Mouse (Mus musculus) stomach, embryonic 16.5 days (tissue): ENCODE data around the gene Gpd1. TPM values are rescaled to one million over a fixed set of nuclear protein-coding genes. Genes with fewer than 3 reads are reported as not detected.
A peak's percentile ranks its signal among the peaks of the same experiment; 100 is the strongest.
"Not testable (repeated sequence)": the region's sequence is repeated elsewhere in the genome, so short reads cannot be mapped to it uniquely, and the experiment has no call there.

Experiments used
- ATAC-seq: fragments of 200-750 bp; cut with Nextera tagmentation; 2 replicates; pipeline ENCODE4 v1.8.0; 2017; ENCODE audit warnings: moderate number of reproducible peaks, moderate TSS enrichment; ENCODE audit not compliant: insufficient read depth, low FRiP score
- H3K27ac ChIP-seq: fragments of 300-500 bp; sonication (generic); 2 replicates; pipeline ENCODE4 v1.5.1; 2014; ENCODE audit warnings: low read length
- H3K27me3 ChIP-seq: fragments of 300-500 bp; sonication (generic); 2 replicates; pipeline ENCODE4 v1.6.1; 2014; ENCODE audit warnings: low read length, control low read depth, mixed read lengths; ENCODE audit not compliant: control insufficient read depth, insufficient read depth
- H3K36me3 ChIP-seq: fragments of 300-500 bp; sonication (generic); 2 replicates; pipeline ENCODE4 v1.6.1; 2014; ENCODE audit warnings: low read length; ENCODE audit not compliant: control insufficient read depth, insufficient read depth
- H3K4me1 ChIP-seq: fragments of 300-500 bp; sonication (generic); 2 replicates; pipeline ENCODE4 v1.6.1; 2014; ENCODE audit warnings: low read length, control low read depth, mixed read lengths; ENCODE audit not compliant: control insufficient read depth, insufficient read depth
- H3K4me2 ChIP-seq: fragments of 300-500 bp; sonication (generic); 2 replicates; pipeline ENCODE4 v1.6.1; 2014; ENCODE audit warnings: low read depth, low read length, mixed read lengths
- H3K4me3 ChIP-seq: fragments of 300-500 bp; sonication (generic); replicated peaks from 2 replicates; pipeline ENCODE4 v1.5.1; 2014; ENCODE audit warnings: mild to moderate bottlenecking, low read length
- H3K9ac ChIP-seq: fragments of 300-500 bp; sonication (generic); 2 replicates; pipeline ENCODE4 v1.6.1; 2014; ENCODE audit warnings: low read length
- H3K9me3 ChIP-seq: fragments of 300-500 bp; sonication (generic); replicated peaks from 2 replicates; pipeline ENCODE4 v1.6.1; 2016; ENCODE audit warnings: low read length, control low read depth; ENCODE audit not compliant: control insufficient read depth
- WGBS: fragments of 180-500 bp; shearing (Covaris S2); extraction: QIAGEN DNeasy Blood & Tissue Kit; methylation state at CpG from one replicate; pipeline ENCODE4 v1.1.7; 2014; 5-methylcytosine and 5-hydroxymethylcytosine counted together
- polyA plus RNA-seq: library from polyadenylated mRNA; unstranded; fragments of >200 nt; fragmentation: Nextera tagmentation; extraction: Ambion mirVana; gene quantifications from 2 replicates; pipeline ENCODE4 v1.2.1, GENCODE M21; 2015

The Gpd1 gene
- polyA plus RNA-seq, 1 experiment from 2014 or later = 9.2 TPM

GRCm38 (mm10) chr15:99723515-99724291 is 6.4 kb downstream of the Gpd1 start:
- Histone ChIP-seq H3K9ac (peak overlapping the region; percentile 65), H3K4me3 (0 out of 2 replicates have a peak overlapping the region, but pooled peaks have one; percentile 91)
- 25% methylated on average over 11 of the region's 11 CpGs for WGBS

GRCm38 (mm10) chr15:99724292-99725021 is 7.1 kb downstream of the Gpd1 start:
- Histone ChIP-seq H3K27me3 (no peaks in the 10 kb centered on the region), H3K4me1 (peaks cover 25% of the 10 kb centered on the region), H3K9ac (peak overlapping the region; percentile 65), H3K4me3 (peak overlapping the region; percentile 91), H3K9me3 (peaks cover 5% of the 10 kb centered on the region; the same call in 1 of the 2 replicates), H3K27ac (peak overlapping the region; percentile 88), H3K36me3 (peaks cover 14% of the 10 kb centered on the region), H3K4me2 (peak overlapping the region; percentile 75)
- 9% methylated on average over 16 of the region's 16 CpGs for WGBS
- peak; percentile 31 for ATAC-seq

More at GRCm38 (mm10) chr15:99723515-99724291, 6.4 kb downstream of the Gpd1 start:
- ATAC-seq = peak; percentile 14; the same call in 1 of the 2 replicates
- Histone ChIP-seq H3K9me3 (0 out of 2 replicates have a peak, but pooled peaks cover under 1% of the 10 kb centered on the region), H3K27ac (peak overlapping the region; percentile 88), H3K4me2 (peak overlapping the region; percentile 75), H3K36me3 (peaks cover 9% of the 10 kb centered on the region), H3K4me1 (peaks cover 25% of the 10 kb centered on the region), H3K27me3 (no peaks in the 10 kb centered on the region)

GRCm38 (mm10) chr15:99725341-99726155 is 8.2 kb downstream of the Gpd1 start, which contains the start of gene Cox14:
Cox14 (plus strand) TSS chr15:99725618.
- ATAC-seq = peak; percentile 94
- peaks cover 14% of the 10 kb centered on the region for H3K36me3 ChIP-seq
- WGBS = under 1% methylated on average over 68 of the region's 68 CpGs

DNA sequence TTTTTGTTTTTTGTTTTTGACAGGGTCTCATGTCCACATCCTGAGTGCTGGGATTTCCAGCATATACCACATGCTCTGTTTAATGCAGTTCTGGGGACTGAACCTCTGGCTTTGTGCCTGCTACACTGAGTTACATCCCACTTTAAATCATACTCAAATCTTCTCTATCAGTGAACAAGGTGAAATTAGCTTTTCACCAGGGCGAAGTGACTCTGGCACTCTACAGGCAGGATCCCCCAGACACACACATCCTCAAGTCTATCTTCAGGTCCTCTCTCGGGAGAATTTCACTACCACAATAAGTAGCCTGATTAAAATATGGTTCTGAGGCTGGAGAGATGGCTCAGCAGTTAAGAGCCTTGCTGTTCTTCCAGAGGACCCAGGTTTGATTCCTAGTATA is 9.2 kb downstream of the Gpd1 start:
- H3K36me3 ChIP-seq = peaks cover 14% of the 10 kb centered on the region
- H3K27me3 ChIP-seq = no peaks in the 10 kb centered on the region
- peak overlapping the region; percentile 91 for H3K4me3 ChIP-seq
- H3K9ac ChIP-seq = peak overlapping the region; percentile 96
- H3K9me3 ChIP-seq = peaks cover 5% of the 10 kb centered on the region; the same call in 1 of the 2 replicates
- no peak overlapping the region for H3K27ac ChIP-seq
- H3K4me1 ChIP-seq = peaks cover 25% of the 10 kb centered on the region
- peak overlapping the region; percentile 63 for H3K4me2 ChIP-seq
- ATAC-seq = no peak
- WGBS = 68% methylated on average over 2 of the region's 2 CpGs

More at GRCm38 (mm10) chr15:99725341-99726155, 8.2 kb downstream of the Gpd1 start, which contains the start of gene Cox14:
- peak within 1 kb of the TSS; percentile 91 for H3K27ac ChIP-seq
- peak within 1 kb of the TSS; percentile 75 for H3K4me2 ChIP-seq
- peak within 1 kb of the TSS; percentile 96 for H3K9ac ChIP-seq
- no peaks in the 10 kb centered on the region for H3K27me3 ChIP-seq
- peak within 1 kb of the TSS; percentile 91 for H3K4me3 ChIP-seq
- H3K4me1 ChIP-seq = peaks cover 25% of the 10 kb centered on the region
- H3K9me3 ChIP-seq = peaks cover 5% of the 10 kb centered on the region; the same call in 1 of the 2 replicates

DNA sequence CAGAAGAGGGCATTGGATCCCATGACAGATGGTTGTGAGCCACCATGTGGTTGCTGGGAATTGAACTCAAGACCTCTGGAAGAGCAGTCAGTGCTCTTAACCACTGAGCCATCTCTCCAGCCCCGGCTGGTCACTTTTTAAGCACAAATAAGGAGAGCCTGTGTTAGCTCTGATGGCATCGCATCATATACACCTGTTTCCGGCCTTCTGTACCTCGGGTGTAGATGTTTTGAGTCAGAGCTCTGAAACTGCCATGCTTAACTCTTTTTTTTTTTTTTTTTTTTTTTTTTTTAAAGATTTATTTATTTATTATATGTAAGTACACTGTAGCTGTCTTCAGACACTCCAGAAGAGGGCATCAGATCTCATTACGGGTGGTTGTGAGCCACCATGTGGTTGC is 9.7 kb downstream of the Gpd1 start:
- H3K4me3 ChIP-seq, H3K9ac ChIP-seq, ATAC-seq, H3K27me3 ChIP-seq, H3K4me2 ChIP-seq, H3K27ac ChIP-seq, H3K9me3 ChIP-seq: not testable (repeated sequence)
- H3K36me3 ChIP-seq = peaks cover 14% of the 10 kb centered on the region
- 89% methylated on average over 4 of the region's 5 CpGs for WGBS
- H3K4me1 ChIP-seq = peaks cover 25% of the 10 kb centered on the region

DNA sequence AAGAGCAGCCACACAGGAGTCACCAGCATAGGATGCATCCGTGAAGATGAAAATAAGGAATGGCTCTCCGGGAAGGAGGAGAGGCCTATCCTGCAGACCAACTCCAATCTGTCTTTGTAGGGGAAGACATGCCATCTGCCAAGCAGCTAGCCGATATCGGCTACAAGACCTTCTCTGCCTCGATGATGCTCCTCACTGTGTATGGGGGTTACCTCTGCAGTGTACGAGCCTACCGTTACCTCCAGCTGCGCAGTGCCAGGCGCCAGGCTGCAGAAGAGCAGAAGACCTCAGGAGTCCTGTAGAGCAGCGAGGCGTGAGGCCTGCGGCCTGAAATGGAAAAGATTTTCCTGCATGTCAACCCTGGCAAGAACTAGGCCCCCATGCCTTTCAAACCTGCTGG is 10.2 kb downstream of the Gpd1 start:
- ATAC-seq = no peak
- no peak overlapping the region for H3K4me3 ChIP-seq
- H3K4me2 ChIP-seq = no peak overlapping the region
- H3K9ac ChIP-seq = no peak overlapping the region
- H3K27me3 ChIP-seq = no peaks in the 10 kb centered on the region
- H3K9me3 ChIP-seq = peaks cover 5% of the 10 kb centered on the region; the same call in 1 of the 2 replicates
- H3K4me1 ChIP-seq = peaks cover 25% of the 10 kb centered on the region
- peaks cover 14% of the 10 kb centered on the region for H3K36me3 ChIP-seq
- H3K27ac ChIP-seq = no peak overlapping the region
- WGBS = 95% methylated on average over 12 of the region's 12 CpGs

DNA sequence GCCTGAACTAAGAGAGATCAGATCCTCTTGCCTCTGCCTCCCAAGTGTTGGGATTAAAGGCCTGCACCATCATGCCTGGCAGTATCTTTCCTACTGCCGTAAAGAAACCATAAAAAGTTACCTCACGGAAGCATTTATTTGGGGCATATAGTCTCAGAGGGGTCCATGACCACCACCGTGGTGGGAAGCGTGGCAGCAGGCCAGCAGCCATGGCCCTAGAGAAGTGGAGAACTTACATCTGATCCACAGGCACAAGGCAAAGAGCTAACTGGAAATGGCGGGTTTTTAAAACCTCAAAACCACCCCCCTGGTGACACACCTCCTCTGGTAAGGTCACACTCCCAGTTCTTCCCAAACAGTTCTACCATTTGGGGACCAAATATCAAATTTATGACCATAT is 10.9 kb downstream of the Gpd1 start:
- H3K9ac ChIP-seq = no peak overlapping the region
- H3K4me1 ChIP-seq = peaks cover 21% of the 10 kb centered on the region
- no peak overlapping the region for H3K4me2 ChIP-seq
- peaks cover 5% of the 10 kb centered on the region; the same call in 1 of the 2 replicates for H3K9me3 ChIP-seq
- H3K27me3 ChIP-seq = no peaks in the 10 kb centered on the region
- ATAC-seq = no peak
- WGBS = 90% methylated on average over 5 of the region's 5 CpGs
- H3K4me3 ChIP-seq = no peak overlapping the region
- peaks cover 14% of the 10 kb centered on the region for H3K36me3 ChIP-seq
- no peak overlapping the region for H3K27ac ChIP-seq

- H3K9me3 ChIP-seq = peaks cover 5% of the 10 kb centered on the region; the same call in 1 of the 2 replicates
- H3K4me1 ChIP-seq = peaks cover 12% of the 10 kb centered on the region
- no peaks in the 10 kb centered on the region for H3K27me3 ChIP-seq
- H3K4me2 ChIP-seq = no peak overlapping the region
- no peak for ATAC-seq
- no peak overlapping the region for H3K9ac ChIP-seq
- WGBS = 96% methylated on average over 3 of the region's 4 CpGs
- peaks cover 14% of the 10 kb centered on the region for H3K36me3 ChIP-seq
- no peak overlapping the region for H3K27ac ChIP-seq
- no peak overlapping the region for H3K4me3 ChIP-seq
Measured at GRCm38 (mm10) chr15:99729056-99729783, 11.9 kb downstream of the Gpd1 start.
